Mouse (Mus musculus) liver, postnatal 0 days (tissue): Measurements from ENCODE around the gene Lyl1. TPM values are rescaled to one million over a fixed set of nuclear protein-coding genes. Genes with fewer than 3 reads are reported as not detected.

ENCODE experiments used
- ATAC-seq: fragments of 200-750 bp; cut with Nextera tagmentation; 2 replicates; pipeline ENCODE4 v1.8.0; 2017; ENCODE audit warnings: mild to moderate bottlenecking, moderate library complexity
- DNase-seq: peaks from one replicate; pipeline ENCODE4 v3.0.0-alpha.2; 2016
- H3K27ac ChIP-seq: fragments of 300-500 bp; sonication (generic); 2 replicates; pipeline ENCODE4 v1.5.1; 2014; ENCODE audit warnings: antibody characterized with exemption, moderate library complexity, mild to moderate bottlenecking, low read depth
- H3K27me3 ChIP-seq: fragments of 300-500 bp; sonication (generic); 2 replicates; pipeline ENCODE4 v1.6.1; 2014; ENCODE audit warnings: low read length, control low read depth, mixed read lengths; ENCODE audit not compliant: insufficient read depth
- H3K36me3 ChIP-seq: fragments of 300-500 bp; sonication (generic); replicated peaks from 2 replicates; pipeline ENCODE4 v1.6.1; 2014; ENCODE audit warnings: mild to moderate bottlenecking, control low read depth, low read length, moderate library complexity, mixed read lengths; ENCODE audit not compliant: insufficient read depth
- H3K4me1 ChIP-seq: fragments of 300-500 bp; sonication (generic); 2 replicates; pipeline ENCODE4 v1.6.1; 2014; ENCODE audit warnings: antibody characterized with exemption, mild to moderate bottlenecking, control low read depth; ENCODE audit not compliant: insufficient read depth
- H3K4me2 ChIP-seq: fragments of 300-500 bp; sonication (generic); 2 replicates; pipeline ENCODE4 v1.6.1; 2014; ENCODE audit warnings: low read depth, mild to moderate bottlenecking, low read length, moderate library complexity, mixed read lengths
- H3K4me3 ChIP-seq: fragments of 300-500 bp; sonication (generic); 2 replicates; pipeline ENCODE4 v1.5.1; 2014; ENCODE audit warnings: low read depth, low read length
- H3K9ac ChIP-seq: fragments of 300-500 bp; sonication (generic); replicated peaks from 2 replicates; pipeline ENCODE4 v1.6.1; 2014; ENCODE audit warnings: mild to moderate bottlenecking, moderate library complexity
- H3K9me3 ChIP-seq: fragments of 300-500 bp; sonication (generic); 2 replicates; pipeline ENCODE4 v1.6.1; 2016; ENCODE audit warnings: mild to moderate bottlenecking, control low read depth, low read length, mixed read lengths
- CTCF ChIP-seq: sonication (generic); IDR thresholded peaks from 2 replicates; pipeline ENCODE4 v1.5.1; 2016; ENCODE audit warnings: antibody characterized with exemption, low read depth
- EP300 ChIP-seq: IDR thresholded peaks from 2 replicates; pipeline ENCODE4 v1.6.1; 2016; ENCODE audit warnings: antibody characterized with exemption, low read depth, mild to moderate bottlenecking
- WGBS: fragments of 180-500 bp; shearing (Covaris S2); extraction: QIAGEN DNeasy Blood & Tissue Kit; methylation state at CpG from one replicate; pipeline ENCODE4 v1.1.7; 2014; ENCODE audit not compliant: insufficient replicate concordance; 5-methylcytosine and 5-hydroxymethylcytosine counted together
- polyA plus RNA-seq: library from polyadenylated mRNA; unstranded; fragments of >200 nt; fragmentation: Nextera tagmentation; extraction: Ambion mirVana; gene quantifications from 2 replicates; pipeline ENCODE4 v1.2.1, GENCODE M21; 2015

The Lyl1 gene
- polyA plus RNA-seq, 1 experiment from 2014 or later, result 25.7 TPM

DNA sequence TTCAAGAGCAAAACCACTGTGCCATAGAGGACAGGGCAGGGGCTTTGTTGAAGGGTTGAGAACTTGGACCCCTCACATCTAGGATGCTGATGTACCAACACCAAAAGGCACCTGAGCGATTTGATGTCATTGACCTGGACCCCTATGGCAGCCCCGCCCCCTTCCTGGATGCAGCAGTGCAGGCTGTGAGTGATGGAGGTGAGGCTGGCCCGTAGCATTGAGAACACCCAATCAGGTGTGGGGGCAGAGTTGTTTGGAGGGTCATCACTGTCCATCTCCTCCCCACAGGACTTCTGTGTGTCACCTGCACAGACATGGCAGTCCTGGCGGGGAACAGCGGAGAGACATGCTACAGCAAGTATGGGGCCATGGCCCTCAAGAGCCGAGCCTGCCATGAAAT is 6.1 kb upstream of the Lyl1 start:
- Histone ChIP-seq H3K27me3 (no peaks in the 10 kb centered on the region), H3K4me2 (no peak overlapping the region), H3K27ac (no peak overlapping the region), H3K36me3 (peaks cover 50% of the 10 kb centered on the region), H3K9me3 (no peaks in the 10 kb centered on the region), H3K4me3 (no peak overlapping the region), H3K9ac (no peak overlapping the region), H3K4me1 (peaks cover 22% of the 10 kb centered on the region)
- WGBS, result 78% methylated on average over 6 of the region's 6 CpGs
- TF ChIP-seq CTCF, result no peak
- TF ChIP-seq EP300, result no peak
- ATAC-seq (no peak), DNase-seq (no peak)

DNA sequence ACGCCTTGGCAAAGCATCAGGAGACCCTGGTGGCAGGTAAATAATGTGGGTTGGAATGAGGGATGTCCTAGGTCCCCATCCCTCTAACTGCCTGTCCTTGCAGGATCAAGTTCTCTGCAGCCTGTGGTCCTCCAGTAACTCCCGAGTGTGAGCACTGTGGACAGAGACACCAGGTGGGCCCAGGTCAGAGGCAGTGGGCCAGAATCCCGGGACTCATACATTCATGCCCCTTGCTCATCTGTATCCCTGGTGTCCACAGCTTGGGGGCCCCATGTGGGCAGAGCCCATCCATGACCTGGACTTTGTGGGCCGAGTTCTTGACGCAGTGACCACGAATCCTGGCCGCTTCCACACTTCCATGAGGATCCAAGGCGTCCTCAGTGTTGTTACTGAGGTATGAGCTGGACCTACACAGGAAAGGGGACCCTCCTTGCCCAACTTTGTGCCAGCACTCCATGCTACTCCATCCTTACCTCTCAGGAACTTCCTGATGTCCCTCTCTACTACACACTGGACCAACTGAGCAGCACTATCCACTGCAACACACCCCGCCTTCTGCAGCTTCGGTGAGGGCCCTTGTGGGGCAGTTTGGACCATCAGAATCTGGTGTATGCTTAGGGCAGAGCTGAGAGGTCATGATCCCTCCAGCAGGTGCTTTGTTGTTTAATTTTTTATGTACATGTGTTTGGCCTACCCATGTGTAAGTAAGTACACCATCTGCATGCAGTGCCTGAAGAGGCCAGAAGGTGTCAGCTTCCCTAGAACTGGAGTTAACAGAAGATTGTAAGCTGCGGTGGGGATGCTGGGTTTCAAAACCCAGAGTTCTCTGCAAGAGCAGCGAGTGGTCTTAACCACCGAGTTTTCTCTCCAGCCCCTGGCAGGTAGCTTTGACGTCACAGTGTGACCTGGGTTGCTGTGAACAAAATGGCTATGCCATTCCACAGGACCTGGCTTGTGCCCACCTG is 3.8 kb upstream of the Lyl1 start:
- Histone ChIP-seq H3K27ac (no peak overlapping the region), H3K36me3 (peaks cover 47% of the 10 kb centered on the region), H3K4me1 (peaks cover 29% of the 10 kb centered on the region), H3K9me3 (no peaks in the 10 kb centered on the region), H3K9ac (no peak overlapping the region), H3K27me3 (no peaks in the 10 kb centered on the region), H3K4me3 (no peak overlapping the region), H3K4me2 (no peak overlapping the region)
- ATAC-seq, result no peak
- TF ChIP-seq CTCF (peak; percentile 80), EP300 (no peak)
- WGBS, result 78% methylated on average over 14 of the region's 14 CpGs
- peak; percentile 73 for DNase-seq

DNA sequence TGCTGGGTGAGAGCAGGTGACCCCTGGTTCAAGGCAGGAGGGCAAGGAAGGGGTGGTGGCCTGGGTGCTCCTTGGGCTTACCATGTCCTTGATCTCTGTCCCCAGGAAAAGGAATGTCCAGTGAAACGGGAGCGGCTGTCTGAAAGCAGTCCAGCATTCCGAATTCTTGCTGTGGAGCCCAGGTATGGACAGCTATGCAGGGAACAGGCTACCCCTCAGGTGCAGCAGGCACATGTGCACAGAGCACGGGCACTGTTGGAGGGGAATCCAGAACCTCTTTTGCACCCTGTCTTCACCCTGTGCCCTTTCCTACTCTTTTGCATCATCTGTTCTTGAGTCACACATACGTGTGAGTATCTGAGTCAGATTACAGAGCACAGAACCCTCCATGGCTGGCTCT is 3.0 kb upstream of the Lyl1 start:
- DNase-seq, result no peak
- TF ChIP-seq CTCF (no peak), EP300 (no peak)
- peaks cover 31% of the 10 kb centered on the region for H3K4me1 ChIP-seq
- WGBS, result 81% methylated on average over 5 of the region's 5 CpGs
- no peak overlapping the region for H3K4me2 ChIP-seq
- peaks cover 51% of the 10 kb centered on the region for H3K36me3 ChIP-seq
- H3K4me3 ChIP-seq, result no peak overlapping the region
- no peaks in the 10 kb centered on the region for H3K27me3 ChIP-seq
- ATAC-seq, result no peak
- H3K9ac ChIP-seq, result no peak overlapping the region
- H3K9me3 ChIP-seq, result no peaks in the 10 kb centered on the region
- H3K27ac ChIP-seq, result no peak overlapping the region

DNA sequence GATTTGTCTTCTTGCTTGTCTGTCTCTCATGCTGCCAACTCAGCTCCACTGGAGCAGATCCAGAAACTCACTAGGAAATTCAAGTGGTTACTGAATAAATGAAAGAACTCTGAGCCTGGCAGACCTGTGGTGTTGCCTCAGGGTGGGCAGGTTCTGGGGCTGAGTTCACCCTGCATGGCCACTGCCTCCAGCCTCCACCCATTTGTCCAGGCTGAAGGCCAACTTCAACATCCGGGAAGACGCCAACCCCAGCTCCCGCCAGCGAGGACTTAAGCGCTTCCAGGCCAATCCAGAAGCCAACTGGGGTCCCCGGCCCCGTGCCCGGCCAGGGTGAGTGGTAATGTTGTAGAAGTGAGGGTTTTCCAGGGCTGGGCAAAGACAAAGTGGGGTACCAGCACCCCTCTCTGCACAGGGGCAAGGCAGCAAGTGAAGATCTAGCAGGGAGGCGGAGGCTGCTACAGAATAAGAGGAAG is 2.3 kb upstream of the Lyl1 start:
- 74% methylated on average over 9 of the region's 9 CpGs for WGBS
- peaks cover 52% of the 10 kb centered on the region for H3K36me3 ChIP-seq

DNA sequence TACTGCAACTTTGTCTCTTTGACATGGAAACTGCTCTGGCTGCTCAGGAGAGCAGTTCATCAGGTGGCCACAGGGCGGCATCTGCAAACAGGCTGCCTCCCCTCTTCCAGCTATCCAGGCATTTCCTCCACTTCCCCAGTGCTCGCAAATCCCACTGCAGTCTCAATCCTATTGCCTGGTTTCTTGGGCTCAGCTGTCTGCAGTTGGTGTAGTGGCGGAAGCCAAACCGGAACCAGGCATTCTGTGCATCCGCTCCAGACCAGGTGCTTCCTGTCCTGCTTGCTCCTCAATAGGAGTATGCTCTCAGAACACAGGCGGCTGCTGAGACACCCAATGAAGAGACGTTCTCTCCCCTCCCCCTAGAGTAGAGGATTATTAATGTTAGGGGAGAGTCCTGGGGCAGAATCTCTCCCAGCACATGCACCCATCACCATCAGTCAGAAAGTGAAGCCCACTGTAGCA is 1.4 kb upstream of the Lyl1 start:
- WGBS, result 27% methylated on average over 7 of the region's 7 CpGs
- Histone ChIP-seq H3K36me3 (peaks cover 52% of the 10 kb centered on the region), H3K4me2 (peak overlapping the region; percentile 37), H3K9me3 (no peaks in the 10 kb centered on the region), H3K4me3 (no peak overlapping the region), H3K4me1 (peaks cover 47% of the 10 kb centered on the region), H3K9ac (peak overlapping the region; percentile 35; the same call in 1 of the 2 replicates), H3K27me3 (no peaks in the 10 kb centered on the region), H3K27ac (peak overlapping the region; percentile 95)
- DNase-seq (peak; percentile 77), ATAC-seq (no peak)
- TF ChIP-seq EP300, result peak; percentile 58
- peak; percentile 88 for TF ChIP-seq CTCF

More for the DNA sequence above, 2.3 kb upstream of the Lyl1 start:
- peaks cover 37% of the 10 kb centered on the region for H3K4me1 ChIP-seq
- H3K4me2 ChIP-seq, result peak overlapping the region; percentile 37; the same call in 1 of the 2 replicates
- no peak for TF ChIP-seq EP300
- no peak for TF ChIP-seq CTCF
- H3K9ac ChIP-seq, result no peak overlapping the region; the same call in 1 of the 2 replicates
- H3K9me3 ChIP-seq, result no peaks in the 10 kb centered on the region
- H3K4me3 ChIP-seq, result no peak overlapping the region
- H3K27me3 ChIP-seq, result no peaks in the 10 kb centered on the region
- DNase-seq (peak; percentile 60), ATAC-seq (peak; percentile 2; the same call in 1 of the 2 replicates)
- H3K27ac ChIP-seq, result peak overlapping the region; percentile 95

DNA sequence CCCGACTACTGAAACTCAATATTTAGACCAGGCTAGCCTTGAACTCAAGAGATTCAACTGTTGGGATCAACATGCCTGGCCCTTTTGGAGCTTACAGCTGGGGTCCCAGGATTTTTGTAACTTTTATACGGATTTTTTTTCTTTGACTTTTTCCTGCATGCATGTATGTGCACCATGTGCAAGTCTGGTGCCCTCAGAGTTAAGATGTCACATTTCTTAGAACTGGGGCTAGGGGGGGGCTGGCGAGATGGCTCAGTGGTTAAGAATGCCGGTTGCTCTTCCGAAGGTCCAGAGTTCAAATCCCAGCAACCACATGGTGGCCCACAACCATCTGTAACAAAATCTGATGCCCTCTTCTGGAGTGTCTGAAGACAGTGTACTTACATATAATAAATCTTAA is 731 bp upstream of the Lyl1 start:
- Histone ChIP-seq H3K36me3 (peaks cover 48% of the 10 kb centered on the region), H3K9ac (peak overlapping the region; percentile 35; the same call in 1 of the 2 replicates), H3K27ac (peak overlapping the region; percentile 95), H3K9me3 (no peaks in the 10 kb centered on the region), H3K27me3 (no peaks in the 10 kb centered on the region), H3K4me3 (no peak overlapping the region), H3K4me2 (peak overlapping the region; percentile 37), H3K4me1 (peaks cover 53% of the 10 kb centered on the region)
- 35% methylated on average over 5 of the region's 5 CpGs for WGBS
- DNase-seq (no peak), ATAC-seq (no peak)
- TF ChIP-seq EP300 (no peak), CTCF (no peak)
